Mouse (Mus musculus) midbrain, embryonic 13.5 days (tissue): ENCODE measurements at regions not wholly inside any gene's neighbourhood (a gene's known extent, or its start where the extent isn't known, plus 50 kb on each side); places are given as distances from the start of the nearest gene placed in this dataset.
A peak's percentile ranks its signal among the peaks of the same experiment; 100 is the strongest.

Experiments used
- ATAC-seq: fragments of 200-750 bp; cut with Nextera tagmentation; 2 replicates; pipeline ENCODE4 v1.8.0; 2017; ENCODE audit warnings: mild to moderate bottlenecking, moderate TSS enrichment, moderate library complexity
- H3K27ac ChIP-seq: fragments of 300-500 bp; sonication (generic); 2 replicates; pipeline ENCODE4 v1.5.1; 2015; ENCODE audit warnings: inconsistent platforms, mild to moderate bottlenecking, moderate library complexity
- H3K27me3 ChIP-seq: fragments of 300-500 bp; sonication (generic); 2 replicates; pipeline ENCODE4 v1.6.1; 2015; ENCODE audit warnings: mild to moderate bottlenecking, inconsistent platforms
- H3K36me3 ChIP-seq: fragments of 300-500 bp; sonication (generic); 2 replicates; pipeline ENCODE4 v1.6.1; 2015; ENCODE audit warnings: mild to moderate bottlenecking, inconsistent platforms
- H3K4me1 ChIP-seq: fragments of 300-500 bp; sonication (generic); replicated peaks from 2 replicates; pipeline ENCODE4 v1.6.1; 2015; ENCODE audit warnings: inconsistent platforms
- H3K4me2 ChIP-seq: fragments of 300-500 bp; sonication (generic); replicated peaks from 2 replicates; pipeline ENCODE4 v1.6.1; 2015; ENCODE audit warnings: moderate library complexity, mild to moderate bottlenecking, inconsistent platforms
- H3K4me3 ChIP-seq: fragments of 300-500 bp; sonication (generic); replicated peaks from 2 replicates; pipeline ENCODE4 v1.5.1; 2015; ENCODE audit warnings: mild to moderate bottlenecking, inconsistent platforms
- H3K9ac ChIP-seq: fragments of 300-500 bp; sonication (generic); replicated peaks from 2 replicates; pipeline ENCODE4 v1.6.1; 2015; ENCODE audit warnings: mild to moderate bottlenecking, inconsistent platforms
- H3K9me3 ChIP-seq: fragments of 300-500 bp; sonication (generic); 2 replicates; pipeline ENCODE4 v1.6.1; 2016; ENCODE audit warnings: mild to moderate bottlenecking, inconsistent platforms
- WGBS: fragments of 180-500 bp; shearing (Covaris S2); methylation state at CpG from one replicate; pipeline ENCODE4 v1.1.7; 2015; 5-methylcytosine and 5-hydroxymethylcytosine counted together

DNA sequence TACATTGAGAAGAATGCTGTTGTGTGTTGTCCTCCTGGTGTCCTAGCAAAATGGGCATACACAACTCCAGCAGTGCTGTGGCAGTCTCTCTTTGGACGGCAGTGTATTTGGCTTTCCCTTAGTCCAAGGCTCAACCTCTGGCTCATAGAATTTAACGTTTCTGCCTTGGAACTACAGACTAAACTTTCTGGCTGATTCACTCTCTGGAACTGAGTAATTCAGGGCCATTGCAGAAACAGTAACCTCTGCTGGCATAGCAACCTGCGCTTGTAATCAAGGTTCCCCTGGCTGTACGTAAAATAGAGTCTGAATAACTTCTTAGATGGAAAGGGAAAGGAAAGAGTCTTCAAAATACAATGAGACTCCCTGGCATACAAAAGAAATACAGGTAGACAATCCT lies 545.7 kb downstream of the Gsdmc2 start:
- Histone ChIP-seq H3K27ac (no peak overlapping the region), H3K4me2 (no peak overlapping the region), H3K4me3 (no peak overlapping the region), H3K4me1 (no peaks in the 10 kb centered on the region), H3K9ac (no peak overlapping the region), H3K27me3 (no peaks in the 10 kb centered on the region), H3K9me3 (no peaks in the 10 kb centered on the region), H3K36me3 (no peaks in the 10 kb centered on the region)
- WGBS: 86% methylated on average over 4 of the region's 4 CpGs
- ATAC-seq: no peak

DNA sequence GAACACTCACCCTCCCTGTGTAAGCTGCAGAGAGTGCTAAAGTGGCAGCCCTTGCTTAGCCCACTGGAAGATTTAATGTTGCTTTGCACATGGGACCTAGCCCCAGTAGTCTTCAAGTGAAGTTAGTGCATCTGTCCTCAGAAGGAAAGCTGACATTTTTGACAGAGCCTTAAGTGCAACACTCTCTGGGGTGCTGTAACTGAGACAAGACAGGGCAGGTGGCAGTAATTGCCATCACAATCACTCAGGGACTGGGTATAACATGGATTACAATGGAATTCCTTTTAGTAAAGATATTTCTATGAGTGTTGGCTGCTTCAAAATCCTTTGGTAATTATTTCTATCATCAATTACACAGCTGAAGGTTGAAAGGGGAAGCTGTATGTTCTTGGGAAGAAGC lies 556.4 kb downstream of the Gsdmc2 start:
- Histone ChIP-seq H3K9ac (no peak overlapping the region), H3K9me3 (no peaks in the 10 kb centered on the region), H3K27me3 (no peaks in the 10 kb centered on the region), H3K4me3 (no peak overlapping the region), H3K27ac (no peak overlapping the region), H3K36me3 (no peaks in the 10 kb centered on the region), H3K4me2 (no peak overlapping the region), H3K4me1 (no peaks in the 10 kb centered on the region)
- ATAC-seq: no peak

DNA sequence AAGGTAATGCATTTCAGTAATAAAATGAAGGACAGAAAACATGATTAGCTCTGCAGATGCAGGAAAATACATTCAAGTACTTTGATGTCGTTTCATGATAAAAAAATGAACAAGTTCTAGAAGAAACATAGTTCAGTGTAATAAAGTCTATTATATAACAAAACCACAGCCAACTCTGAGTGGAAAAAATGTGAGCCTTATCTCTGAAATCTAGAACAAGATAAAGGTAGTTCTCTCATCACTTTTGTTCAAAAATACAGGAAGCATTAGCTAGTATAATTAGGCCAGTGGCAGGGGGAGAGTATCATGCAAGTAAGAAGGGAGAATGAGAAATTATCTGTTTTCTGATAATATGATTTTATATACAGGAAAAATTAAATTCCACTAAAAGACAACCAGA lies 559.0 kb downstream of the Gsdmc2 start:
- ATAC-seq: no peak
- H3K9ac ChIP-seq: no peak overlapping the region
- WGBS: 63% methylated on average over 1 of the region's 1 CpGs
- H3K9me3 ChIP-seq: no peaks in the 10 kb centered on the region
- no peak overlapping the region for H3K27ac ChIP-seq
- H3K4me1 ChIP-seq: no peaks in the 10 kb centered on the region
- no peak overlapping the region for H3K4me3 ChIP-seq
- no peak overlapping the region for H3K4me2 ChIP-seq
- no peaks in the 10 kb centered on the region for H3K36me3 ChIP-seq
- no peaks in the 10 kb centered on the region for H3K27me3 ChIP-seq

DNA sequence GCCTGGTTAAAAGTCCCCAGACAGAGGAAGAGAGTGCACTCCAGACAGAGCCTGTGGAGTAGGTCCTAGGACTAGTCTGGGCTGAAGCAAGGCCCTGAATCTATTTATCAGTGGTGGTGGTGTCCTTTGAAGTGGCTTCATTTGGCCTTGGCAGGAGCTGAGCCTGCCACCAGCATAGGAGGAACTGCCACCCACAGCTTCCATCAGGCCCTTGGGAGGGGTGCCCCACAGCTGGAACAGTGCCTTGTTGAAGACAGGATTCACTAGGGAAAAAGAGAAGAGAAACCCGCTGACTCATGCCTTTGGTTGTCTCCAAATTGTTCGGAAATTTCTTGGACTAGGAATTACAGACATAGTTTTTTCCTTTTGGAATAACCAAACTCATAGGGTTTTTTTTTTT lies 574.6 kb downstream of the Gsdmc2 start:
- H3K27me3 ChIP-seq: no peaks in the 10 kb centered on the region
- H3K4me2 ChIP-seq: no peak overlapping the region
- WGBS: 90% methylated on average over 2 of the region's 2 CpGs
- no peak for ATAC-seq
- no peaks in the 10 kb centered on the region for H3K36me3 ChIP-seq
- H3K4me3 ChIP-seq: no peak overlapping the region
- no peaks in the 10 kb centered on the region for H3K9me3 ChIP-seq
- H3K27ac ChIP-seq: no peak overlapping the region
- no peaks in the 10 kb centered on the region for H3K4me1 ChIP-seq
- no peak overlapping the region for H3K9ac ChIP-seq

DNA sequence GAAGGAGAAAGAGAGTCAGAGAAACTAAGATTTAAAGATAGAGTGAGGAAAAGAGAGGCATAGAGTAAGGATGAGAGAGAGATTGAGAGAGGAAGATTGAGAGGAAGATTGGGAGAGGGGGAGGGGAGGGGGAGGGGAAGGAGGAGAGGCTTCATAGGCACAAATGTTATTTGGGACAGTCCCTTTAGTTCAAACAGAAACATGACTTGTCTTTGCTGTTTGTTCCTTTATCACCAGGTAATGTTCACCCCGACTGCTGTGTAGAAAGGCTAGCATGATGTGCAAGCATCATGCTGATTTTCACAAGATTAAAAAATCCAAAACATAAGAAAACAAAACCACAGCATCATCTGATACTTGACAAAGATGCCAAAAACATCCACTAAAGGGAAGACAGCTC lies 579.1 kb downstream of the Gsdmc2 start:
- Histone ChIP-seq H3K9ac (no peak overlapping the region), H3K4me1 (no peaks in the 10 kb centered on the region), H3K4me3 (no peak overlapping the region), H3K4me2 (no peak overlapping the region), H3K36me3 (no peaks in the 10 kb centered on the region), H3K9me3 (no peaks in the 10 kb centered on the region), H3K27ac (no peak overlapping the region), H3K27me3 (no peaks in the 10 kb centered on the region)
- no peak for ATAC-seq
- 83% methylated on average over 1 of the region's 1 CpGs for WGBS

DNA sequence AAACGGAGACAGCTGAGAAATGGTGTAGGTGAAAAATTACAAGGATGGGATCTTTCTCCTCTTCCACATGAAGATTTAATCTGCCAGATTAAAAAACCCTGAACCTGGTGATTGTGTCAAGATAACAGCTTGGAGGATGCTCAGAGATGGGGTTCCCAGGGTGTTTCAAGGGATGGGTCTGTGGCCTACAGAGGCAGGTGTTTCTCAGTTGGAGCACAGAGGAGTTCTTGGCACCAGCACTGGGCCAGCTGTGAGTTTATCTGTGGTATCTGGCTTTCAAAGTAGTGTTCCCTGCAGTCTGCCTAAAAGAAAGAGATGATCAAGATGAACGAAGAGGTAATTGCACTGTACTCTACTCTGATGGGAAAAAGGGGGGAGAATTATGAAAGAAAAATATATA lies 589.2 kb downstream of the Gsdmc2 start:
- Histone ChIP-seq H3K4me2 (no peak overlapping the region), H3K9me3 (no peaks in the 10 kb centered on the region), H3K27me3 (no peaks in the 10 kb centered on the region), H3K36me3 (no peaks in the 10 kb centered on the region), H3K9ac (no peak overlapping the region), H3K4me1 (no peaks in the 10 kb centered on the region), H3K4me3 (no peak overlapping the region), H3K27ac (no peak overlapping the region)
- ATAC-seq: no peak
- WGBS: 77% methylated on average over 2 of the region's 2 CpGs

DNA sequence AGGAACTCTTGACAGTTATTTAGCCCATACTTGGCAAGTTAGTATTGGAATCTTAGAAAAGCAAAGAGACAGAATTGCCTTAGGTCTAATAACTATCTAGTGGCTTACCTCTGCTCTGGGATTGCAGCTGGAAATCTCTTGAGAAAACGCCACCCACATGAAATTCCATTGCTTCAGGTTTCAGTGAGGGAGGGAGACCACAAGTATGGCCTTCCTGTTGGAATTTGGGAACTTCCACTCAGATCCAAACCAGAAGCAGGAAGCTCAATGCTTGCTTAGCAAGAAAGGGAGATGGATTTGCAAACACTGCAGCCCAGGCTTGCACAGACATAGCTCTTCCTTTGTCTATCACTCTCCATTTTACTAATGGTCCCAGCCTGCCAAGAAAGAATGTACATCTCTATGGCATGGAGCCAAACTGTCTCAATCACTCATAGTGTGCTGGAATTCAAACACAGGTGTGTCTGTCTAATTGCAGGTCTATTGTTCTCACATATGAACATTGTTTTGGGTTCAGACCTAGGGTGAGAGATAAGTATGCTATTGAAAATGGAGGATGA lies 592.1 kb downstream of the Gsdmc2 start:
- Histone ChIP-seq H3K4me2 (no peak overlapping the region), H3K36me3 (no peaks in the 10 kb centered on the region), H3K4me1 (no peaks in the 10 kb centered on the region), H3K4me3 (no peak overlapping the region), H3K9me3 (no peaks in the 10 kb centered on the region), H3K9ac (no peak overlapping the region), H3K27me3 (no peaks in the 10 kb centered on the region), H3K27ac (no peak overlapping the region)
- WGBS: 75% methylated on average over 1 of the region's 1 CpGs
- no peak for ATAC-seq

DNA sequence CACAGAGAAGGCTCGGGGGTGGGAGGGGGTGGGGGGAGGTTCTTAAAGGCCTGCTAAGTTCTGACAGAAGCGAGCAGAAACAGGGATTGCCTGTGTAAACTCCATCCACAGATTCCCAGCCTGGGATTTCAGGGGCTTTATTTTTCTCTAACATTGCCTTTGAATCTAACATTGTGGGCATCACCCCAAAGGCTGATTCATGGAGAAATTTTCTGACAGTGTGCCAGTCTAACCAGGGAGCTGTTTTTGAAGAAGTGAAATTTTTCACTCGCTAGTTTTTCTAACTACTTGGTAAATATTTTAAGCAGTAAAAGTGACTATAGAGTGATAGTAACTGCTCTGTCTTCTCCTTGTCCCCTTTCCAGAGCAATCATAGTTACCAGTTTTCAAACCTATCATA lies 606.4 kb downstream of the Gsdmc2 start:
- Histone ChIP-seq H3K4me2 (no peak overlapping the region), H3K9ac (no peak overlapping the region), H3K9me3 (no peaks in the 10 kb centered on the region), H3K27ac (no peak overlapping the region), H3K27me3 (no peaks in the 10 kb centered on the region), H3K4me1 (no peaks in the 10 kb centered on the region), H3K36me3 (no peaks in the 10 kb centered on the region), H3K4me3 (no peak overlapping the region)
- WGBS: 86% methylated on average over 3 of the region's 3 CpGs
- ATAC-seq: no peak

DNA sequence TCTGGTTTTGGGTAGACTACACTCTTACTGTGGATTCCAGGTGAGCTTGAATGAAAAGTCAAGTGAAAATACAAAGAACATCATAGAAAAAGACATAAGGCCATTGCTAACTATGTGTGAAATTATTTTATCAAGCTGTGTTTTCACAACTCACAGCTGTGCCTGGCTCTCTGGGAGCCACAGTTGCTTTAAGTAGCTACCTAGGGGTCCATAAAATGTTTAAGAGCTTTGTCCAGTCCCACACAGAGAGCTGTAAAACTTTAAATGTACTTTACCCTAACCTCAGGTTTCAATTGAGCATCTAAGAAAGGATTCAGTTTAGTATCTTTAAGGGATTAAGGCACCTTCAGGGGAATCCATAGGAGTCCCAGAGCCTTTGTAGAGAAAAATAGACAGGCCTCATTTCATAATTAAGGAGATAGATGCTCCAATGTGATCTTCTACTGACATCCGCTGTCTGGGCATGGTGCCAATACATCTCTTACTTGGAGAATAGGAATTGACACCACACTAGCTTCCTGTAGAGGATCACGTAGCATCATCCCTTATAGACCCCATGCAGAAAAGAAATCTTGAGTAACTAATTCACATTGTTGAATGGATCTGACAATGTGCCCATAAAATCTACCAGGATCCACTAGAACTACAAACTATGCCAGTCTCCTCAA lies 626.5 kb downstream of the Gsdmc2 start:
- ATAC-seq: no peak
- H3K27me3 ChIP-seq: no peaks in the 10 kb centered on the region
- H3K9me3 ChIP-seq: no peaks in the 10 kb centered on the region
- no peak overlapping the region for H3K4me3 ChIP-seq
- H3K4me2 ChIP-seq: no peak overlapping the region
- H3K4me1 ChIP-seq: no peaks in the 10 kb centered on the region
- H3K27ac ChIP-seq: no peak overlapping the region
- H3K9ac ChIP-seq: no peak overlapping the region
- WGBS: 64% methylated on average over 2 of the region's 2 CpGs
- no peaks in the 10 kb centered on the region for H3K36me3 ChIP-seq

DNA sequence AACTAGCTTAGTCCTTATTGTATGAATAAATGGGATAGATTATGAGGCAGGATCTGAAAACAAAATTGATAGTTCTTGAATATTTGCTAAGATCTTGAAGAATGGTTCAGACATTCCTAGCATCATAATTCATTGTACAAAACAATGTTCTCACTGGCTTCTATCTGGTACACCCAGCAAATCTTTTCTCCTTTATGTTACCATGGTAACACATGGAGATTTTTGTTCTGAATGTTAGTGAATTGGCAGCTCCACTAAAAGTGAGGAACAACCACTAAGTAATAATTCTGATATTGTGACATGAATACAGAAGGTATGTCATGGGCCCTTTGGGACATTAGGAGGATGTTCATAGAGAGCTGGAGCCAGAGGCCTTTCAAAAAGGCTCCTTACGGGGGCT lies 639.8 kb downstream of the Gsdmc2 start:
- no peaks in the 10 kb centered on the region for H3K4me1 ChIP-seq
- ATAC-seq: no peak
- H3K36me3 ChIP-seq: no peaks in the 10 kb centered on the region
- no peaks in the 10 kb centered on the region for H3K27me3 ChIP-seq
- no peak overlapping the region for H3K9ac ChIP-seq
- H3K27ac ChIP-seq: no peak overlapping the region
- H3K9me3 ChIP-seq: no peaks in the 10 kb centered on the region
- WGBS: 81% methylated on average over 1 of the region's 1 CpGs
- H3K4me3 ChIP-seq: no peak overlapping the region
- no peak overlapping the region for H3K4me2 ChIP-seq

DNA sequence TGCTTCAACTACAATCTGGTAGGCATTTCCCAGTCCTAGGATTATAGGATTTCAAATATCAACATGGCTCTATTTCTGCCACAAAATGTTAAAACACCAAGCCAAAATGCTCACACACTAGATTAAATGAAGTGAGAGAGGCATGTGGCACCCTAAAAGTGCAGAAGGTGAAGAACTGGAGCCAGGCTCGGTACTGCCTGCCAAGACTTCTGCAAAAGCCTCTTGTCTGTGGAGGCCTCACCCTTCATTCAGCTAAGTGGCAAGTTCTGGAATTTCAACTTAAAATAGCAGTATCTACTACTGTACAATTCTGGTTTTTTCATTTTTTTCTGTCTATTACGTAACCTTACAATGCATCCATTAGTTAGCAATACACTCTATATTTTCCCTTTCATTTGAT lies 649.9 kb downstream of the Gsdmc2 start:
- WGBS: 88% methylated on average over 2 of the region's 2 CpGs
- Histone ChIP-seq H3K4me2 (no peak overlapping the region), H3K9ac (no peak overlapping the region), H3K36me3 (no peaks in the 10 kb centered on the region), H3K27ac (no peak overlapping the region), H3K4me3 (no peak overlapping the region), H3K4me1 (no peaks in the 10 kb centered on the region), H3K9me3 (no peaks in the 10 kb centered on the region), H3K27me3 (no peaks in the 10 kb centered on the region)
- ATAC-seq: no peak

DNA sequence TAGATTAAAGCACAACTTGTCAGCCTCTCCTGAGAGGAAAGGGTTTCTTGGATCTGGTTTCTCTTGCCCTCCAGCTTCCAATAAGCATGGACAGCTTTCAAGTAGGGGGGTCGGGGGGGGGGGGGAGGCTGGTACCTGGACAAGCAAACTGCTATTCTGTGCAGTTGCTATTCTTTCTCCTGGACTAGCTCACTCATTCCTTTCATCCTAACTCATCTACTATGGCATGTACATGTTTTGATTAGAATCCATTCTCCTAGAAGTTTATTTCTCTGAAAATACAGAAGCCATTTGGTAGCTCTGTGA lies 650.5 kb downstream of the Gsdmc2 start:
- no peak overlapping the region for H3K4me2 ChIP-seq
- H3K9ac ChIP-seq: no peak overlapping the region
- 0 out of 2 replicates have a peak, but pooled peaks have one; percentile 4 for ATAC-seq
- H3K4me3 ChIP-seq: no peak overlapping the region
- H3K27me3 ChIP-seq: no peaks in the 10 kb centered on the region
- H3K27ac ChIP-seq: no peak overlapping the region
- WGBS: 31% methylated on average over 1 of the region's 1 CpGs
- no peaks in the 10 kb centered on the region for H3K9me3 ChIP-seq
- H3K4me1 ChIP-seq: no peaks in the 10 kb centered on the region
- no peaks in the 10 kb centered on the region for H3K36me3 ChIP-seq
